Mouse (Mus musculus): ENCODE results near the gene Osbpl8.

- TF ChIP-seq GATA1 (IDR thresholded peaks at IDR 0.05; ENCODE audit: borderline replicate concordance, low read length) (no peak), FLI1 (IDR thresholded peaks at IDR 0.05; ENCODE audit: low read length) (no peak)
These were observed 133.1 kb downstream of the Osbpl8 start for GRCm38 (mm10) chr10:111297631-111298030.
